Mouse (Mus musculus) stomach, postnatal 0 days (tissue): ENCODE measurements at regions not wholly inside any gene's neighbourhood (a gene's known extent, or its start where the extent isn't known, plus 50 kb on each side); places are given as distances from the start of the nearest gene placed in this dataset.

Experiments used
- CTCF ChIP-seq: IDR thresholded peaks from 2 replicates; pipeline ENCODE4 v1.5.1; 2016; ENCODE audit warnings: antibody characterized with exemption, low read depth, mild to moderate bottlenecking, moderate library complexity
- EP300 ChIP-seq: optimal IDR thresholded peaks from 2 replicates; pipeline ENCODE3; 2016; ENCODE audit warnings: antibody characterized with exemption

GRCm38 (mm10) chr13:53584504-53585130 lies 111.7 kb upstream of the Msx2 start:
- TF ChIP-seq CTCF, result no peak
- no peak for TF ChIP-seq EP300
